Mouse (Mus musculus): ENCODE measurements around the gene Tor3a.

Gene Tor3a

DNA sequence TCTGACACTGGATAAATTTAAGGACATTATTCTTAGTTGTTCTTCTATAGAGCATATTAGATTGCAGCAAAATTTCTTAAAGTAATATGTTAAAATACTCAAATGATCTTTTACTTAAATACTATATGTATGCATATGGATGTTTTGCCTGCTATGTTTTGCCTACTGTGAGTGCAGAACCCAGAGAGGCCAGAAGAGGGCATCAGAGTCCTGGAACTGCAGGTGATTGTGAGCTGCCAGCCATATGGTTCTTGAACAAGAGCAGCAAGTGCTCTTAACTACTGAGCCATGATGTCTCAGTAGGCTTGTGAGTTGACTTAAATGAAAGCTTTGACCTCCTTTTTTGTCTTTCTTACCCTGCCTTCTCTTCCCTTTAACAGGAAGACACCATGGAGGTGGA, 43.2 kb downstream of the Tor3a start:
- DNase-seq = no peak

DNA sequence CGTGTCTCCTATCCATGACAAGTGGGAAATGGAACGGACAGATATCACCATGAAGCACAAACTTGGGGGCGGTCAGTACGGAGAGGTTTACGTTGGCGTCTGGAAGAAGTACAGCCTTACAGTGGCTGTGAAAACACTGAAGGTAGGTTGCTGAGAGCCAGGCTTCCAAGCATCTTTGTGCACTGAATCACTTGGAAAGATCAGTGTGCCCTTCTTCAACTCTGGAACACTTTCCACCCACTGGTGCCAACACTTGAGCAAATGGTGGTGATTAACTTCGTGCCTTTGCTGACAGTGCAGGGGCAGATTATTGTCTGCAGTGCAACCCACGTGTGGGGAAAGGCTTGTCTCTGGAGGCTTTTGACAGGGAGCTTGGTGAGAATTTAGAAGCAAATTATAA, 44.2 kb downstream of the Tor3a start:
- DNase-seq = no peak

DNA sequence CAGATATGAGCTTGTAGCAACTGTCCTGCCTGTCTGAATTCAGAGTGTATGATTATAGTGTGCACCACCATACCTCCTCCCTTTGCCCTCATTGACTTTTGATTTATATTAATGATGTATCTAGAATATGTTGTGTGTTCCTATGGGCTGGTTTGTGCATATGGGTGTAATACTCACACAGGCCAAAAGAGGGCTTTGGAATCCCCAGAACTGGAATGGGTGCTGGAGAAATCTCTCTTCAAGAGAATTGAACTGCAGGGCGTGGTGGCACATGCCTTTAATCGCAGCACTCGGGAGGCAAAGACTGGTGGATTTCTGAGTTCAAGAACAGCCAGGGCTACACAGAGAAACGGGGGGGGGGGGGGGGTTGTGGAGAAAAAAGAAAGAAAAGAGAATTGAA, 47.4 kb downstream of the Tor3a start:
- no peak for DNase-seq

DNA sequence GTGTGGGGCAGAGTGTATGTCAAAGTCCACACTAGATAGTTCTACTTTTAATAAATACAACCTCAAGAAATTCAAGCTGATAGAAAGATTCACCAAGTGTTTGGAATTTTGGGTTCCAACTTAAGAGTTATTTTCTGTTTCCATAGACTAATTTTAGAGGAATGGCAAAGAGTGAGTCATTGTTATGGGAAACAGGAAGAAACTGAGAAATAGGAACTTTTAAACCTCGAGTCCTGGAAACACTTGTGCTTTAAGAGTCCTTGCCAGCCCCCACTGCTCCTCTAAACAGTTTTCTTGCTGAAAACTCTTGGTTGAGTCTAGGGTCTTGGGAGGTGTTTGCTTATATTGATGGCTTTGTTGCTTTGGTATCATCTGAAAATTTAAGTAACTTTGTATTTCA, 49.9 kb downstream of the Tor3a start:
- DNase-seq = no peak

DNA sequence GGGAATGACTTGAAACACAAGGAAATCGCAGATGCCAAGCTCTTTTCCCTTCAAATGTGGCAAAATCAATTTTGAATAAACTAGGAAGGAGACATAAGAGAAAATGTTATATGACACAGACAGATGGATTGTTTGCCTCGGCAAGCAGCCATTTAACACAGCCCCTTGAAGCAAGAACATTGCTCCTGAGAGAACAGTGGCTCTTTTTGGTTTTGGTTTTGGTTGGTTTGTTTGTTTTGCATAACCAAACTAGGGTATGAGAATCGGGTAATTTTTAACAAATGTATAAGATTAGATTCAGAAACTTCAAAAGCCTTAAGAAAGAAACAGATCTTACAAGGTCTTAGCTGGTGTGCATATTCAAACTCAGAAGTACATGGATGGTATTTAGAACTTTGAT, 53.2 kb downstream of the Tor3a start:
- no peak for DNase-seq

DNA sequence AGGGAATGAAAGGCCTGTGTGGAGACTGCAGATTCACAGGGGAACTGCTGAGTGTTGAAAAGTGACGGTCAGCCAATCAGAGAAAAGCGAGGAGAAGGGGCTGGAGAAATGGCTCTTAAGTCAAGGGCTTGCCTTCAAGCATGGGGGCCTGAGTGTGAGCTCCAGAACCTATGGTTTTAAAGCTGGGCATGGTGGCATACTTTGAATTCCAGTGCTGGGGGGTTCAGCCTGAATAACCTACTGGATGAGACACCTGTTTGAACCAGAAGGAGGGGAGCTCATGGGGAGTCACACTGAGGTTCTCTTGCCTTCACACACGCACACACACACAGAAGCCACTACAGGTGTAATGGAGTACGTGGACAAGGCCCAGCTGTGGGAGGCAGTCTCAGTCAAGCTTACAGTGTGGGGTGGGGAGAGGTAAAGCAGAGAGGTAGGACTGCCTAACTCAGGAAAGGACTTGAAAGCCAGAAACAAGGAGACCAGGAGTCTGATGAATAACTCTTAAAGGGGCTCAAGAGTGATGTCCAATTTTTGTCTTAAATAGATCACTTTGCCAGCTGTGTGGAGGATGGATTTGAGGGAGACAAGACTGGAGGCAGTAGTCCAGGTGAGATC, 53.8 kb downstream of the Tor3a start:
- no peak for DNase-seq

DNA sequence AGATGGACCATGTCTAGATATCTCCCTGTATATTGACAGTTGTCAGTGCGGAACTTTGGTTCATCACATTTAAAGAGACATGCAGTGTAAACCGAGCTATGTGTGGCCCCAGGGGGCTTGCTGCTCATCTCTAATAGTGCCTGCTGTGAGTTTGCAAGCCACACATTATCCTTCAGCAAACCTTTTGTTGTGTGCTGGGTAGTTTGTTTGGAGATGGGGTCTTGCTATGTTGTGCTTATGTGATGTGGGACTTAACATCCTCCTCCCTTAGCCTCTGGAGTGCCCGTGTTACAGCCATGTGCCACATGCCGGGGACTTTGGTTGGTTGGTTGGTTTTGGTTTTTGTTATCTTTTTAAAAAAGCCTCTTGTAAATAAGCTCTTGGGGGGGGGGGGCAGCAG, 56.3 kb downstream of the Tor3a start:
- no peak for DNase-seq

DNA sequence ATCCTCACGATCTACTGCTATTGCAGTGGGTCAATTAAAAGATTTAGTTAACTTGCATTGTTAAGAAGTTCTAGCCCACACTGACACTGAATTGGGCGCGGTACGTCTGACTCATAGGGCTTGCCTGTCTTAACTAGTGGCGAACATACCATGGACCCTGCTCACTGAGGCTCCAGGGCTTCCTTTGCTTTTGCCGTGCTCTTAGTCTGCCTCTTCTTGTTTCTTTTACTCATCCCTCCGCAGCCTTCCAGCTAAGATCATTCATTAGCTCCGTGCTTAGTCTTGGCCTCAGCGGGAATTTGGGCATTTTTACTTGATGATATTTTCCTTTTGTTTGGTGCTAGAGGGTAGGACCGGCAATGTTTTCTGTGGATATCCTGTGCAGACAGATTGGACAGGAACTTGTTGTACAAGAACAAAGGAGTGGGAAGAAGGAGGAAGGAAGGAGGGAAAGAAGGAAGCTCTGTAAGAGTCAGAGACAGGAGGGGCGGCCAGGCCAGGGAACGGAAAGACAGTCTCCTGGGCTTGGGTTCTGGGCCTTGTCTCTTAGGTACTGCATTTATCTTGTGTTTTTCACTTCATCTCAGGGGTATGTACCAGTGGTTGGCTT, 57.1 kb downstream of the Tor3a start:
- DNase-seq = no peak

DNA sequence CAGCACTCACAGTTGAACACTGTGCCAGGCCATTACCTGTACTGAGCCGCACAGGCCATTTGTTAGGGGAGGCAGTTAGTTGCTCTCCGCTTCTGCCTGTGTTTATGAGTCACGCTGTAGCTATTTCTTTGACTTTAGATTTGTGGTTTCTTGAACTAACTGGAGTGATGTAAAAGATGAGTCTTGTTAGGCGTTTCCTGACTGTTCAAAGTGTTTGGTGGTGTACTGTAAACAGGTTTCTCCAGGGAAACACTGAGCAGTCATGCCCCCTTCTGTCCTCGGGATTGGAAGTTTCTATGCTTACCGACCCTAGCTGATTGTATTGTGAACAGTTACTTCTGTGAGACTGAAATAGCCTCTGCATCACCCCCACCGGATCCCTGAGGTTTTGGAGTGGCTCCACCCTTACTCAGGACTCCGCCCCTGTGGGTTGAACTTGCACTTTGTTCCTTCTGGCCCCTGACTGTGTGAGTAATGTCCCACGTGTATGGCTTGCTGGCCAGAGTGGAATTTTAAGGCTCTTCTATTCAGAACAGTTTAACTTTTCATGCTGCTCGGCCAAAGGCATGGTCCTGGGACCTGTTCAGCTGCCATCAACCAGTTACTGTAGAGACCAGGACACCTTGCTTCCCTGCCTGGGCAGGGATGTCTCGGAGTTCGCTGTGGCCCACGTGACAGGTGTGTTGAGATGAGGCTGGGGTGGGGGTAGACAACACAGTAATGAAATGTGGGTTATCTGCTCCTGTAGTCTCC, 58.6 kb downstream of the Tor3a start:
- peak in 1 of 2 experiments; percentile 20 for DNase-seq

DNA sequence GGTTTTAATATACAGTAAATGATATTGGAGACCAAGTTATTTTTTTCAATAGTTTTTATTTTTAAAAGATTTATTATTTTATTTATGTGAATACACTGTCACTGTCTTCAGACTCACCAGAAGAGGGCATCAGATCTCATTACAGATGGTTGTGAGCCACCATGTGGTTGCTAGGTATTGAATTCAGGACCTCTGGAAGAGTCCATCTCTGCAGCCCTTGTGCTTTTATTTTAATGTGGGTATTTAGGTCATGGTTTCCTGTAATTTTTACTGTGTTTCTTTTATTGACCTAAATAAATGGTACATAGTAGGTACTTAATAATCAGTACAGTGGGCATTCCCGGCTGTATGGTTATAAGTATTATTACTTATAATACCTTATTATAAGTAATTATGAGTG, 59.4 kb downstream of the Tor3a start:
- no peak for DNase-seq

DNA sequence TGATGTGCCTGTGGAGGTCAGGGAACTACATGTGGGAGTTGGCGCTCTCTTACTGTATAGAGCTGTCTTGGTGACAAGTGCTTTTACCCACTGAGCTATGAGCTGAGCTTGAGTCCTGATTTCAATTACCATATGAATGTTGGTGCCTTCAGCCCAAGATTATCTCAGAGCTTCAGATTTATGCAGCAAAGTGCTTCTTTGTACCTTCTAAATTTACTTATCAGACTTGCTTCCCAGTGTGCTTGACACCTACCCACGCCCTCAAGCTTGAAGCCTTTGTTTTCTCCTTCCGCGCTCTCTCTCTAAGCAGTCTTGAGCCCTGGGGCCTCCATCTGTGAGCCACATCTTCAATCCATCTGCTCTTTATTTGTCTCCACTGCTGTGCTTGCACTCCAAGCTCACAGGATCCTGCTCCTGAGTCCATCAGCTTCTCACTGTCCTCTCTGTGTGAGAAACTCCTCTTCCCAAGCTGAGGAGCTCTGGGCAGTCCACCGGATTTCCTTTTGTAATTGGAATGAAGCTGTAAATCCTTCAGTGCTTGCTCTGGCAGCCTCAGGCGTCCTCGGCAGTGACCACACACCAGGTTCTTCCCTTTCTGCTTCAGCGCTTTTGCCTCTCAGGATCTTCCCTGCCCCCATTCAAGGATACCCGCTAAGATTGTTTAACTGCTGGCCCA, 60.2 kb downstream of the Tor3a start:
- peak; percentile 44 to 62 for DNase-seq

DNA sequence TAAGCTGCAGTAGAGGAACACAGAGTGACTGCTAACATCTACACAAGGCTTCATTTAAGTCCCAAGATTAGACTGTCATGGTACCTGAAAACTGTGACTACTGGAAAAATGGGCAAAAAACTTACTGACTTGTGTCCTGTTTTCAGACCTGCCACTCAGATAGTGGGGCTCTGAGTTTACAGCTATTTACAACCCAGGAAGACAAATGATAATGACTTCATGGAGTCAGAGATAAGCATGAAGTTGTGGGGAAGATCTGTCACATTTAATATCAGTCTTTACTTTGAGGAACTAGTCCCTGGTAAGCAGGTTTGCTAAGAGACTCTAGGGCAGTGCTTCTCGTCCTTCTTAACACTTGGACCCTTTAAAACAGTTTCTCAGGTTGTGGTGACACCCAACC, 63.9 kb downstream of the Tor3a start:
- DNase-seq = no peak

DNA sequence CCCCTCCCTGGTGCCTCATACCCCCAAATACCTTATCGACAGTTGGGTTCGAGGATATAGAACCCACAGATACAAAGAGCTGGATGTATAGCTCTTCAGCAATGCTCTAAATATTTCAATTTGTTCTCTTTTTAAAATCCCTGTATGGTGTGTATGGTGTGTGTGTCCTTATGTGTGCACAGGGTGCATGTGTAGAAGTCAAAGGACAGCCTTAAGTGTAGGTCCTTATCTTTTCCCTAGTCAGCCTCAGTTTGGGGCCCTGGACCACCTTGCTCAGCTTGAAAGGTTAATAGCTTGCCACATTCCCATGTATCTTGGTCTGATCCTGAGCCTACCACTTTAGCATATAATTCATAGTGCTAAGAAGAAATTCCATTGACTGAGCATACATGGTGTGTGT, 65.7 kb downstream of the Tor3a start:
- DNase-seq = no peak

DNA sequence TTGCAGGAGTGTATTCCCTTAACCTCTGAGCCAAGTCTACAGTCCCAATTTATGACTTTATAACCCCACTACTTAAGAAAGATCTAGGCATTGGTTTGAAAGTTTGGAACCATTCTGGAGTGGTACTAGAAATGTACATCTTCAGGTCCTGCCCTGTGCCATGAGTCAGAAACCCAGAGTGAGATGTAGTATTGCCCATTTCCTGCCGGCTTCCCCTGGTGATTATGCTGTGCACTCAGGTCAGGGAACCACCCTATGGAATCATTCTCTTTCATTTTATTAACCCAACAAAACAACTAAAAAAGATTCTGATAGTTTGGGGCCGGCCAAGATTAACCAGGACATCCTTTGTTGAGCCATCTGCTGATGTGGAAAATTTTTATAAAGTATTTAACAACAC, 68.2 kb downstream of the Tor3a start:
- no peak for DNase-seq

DNA sequence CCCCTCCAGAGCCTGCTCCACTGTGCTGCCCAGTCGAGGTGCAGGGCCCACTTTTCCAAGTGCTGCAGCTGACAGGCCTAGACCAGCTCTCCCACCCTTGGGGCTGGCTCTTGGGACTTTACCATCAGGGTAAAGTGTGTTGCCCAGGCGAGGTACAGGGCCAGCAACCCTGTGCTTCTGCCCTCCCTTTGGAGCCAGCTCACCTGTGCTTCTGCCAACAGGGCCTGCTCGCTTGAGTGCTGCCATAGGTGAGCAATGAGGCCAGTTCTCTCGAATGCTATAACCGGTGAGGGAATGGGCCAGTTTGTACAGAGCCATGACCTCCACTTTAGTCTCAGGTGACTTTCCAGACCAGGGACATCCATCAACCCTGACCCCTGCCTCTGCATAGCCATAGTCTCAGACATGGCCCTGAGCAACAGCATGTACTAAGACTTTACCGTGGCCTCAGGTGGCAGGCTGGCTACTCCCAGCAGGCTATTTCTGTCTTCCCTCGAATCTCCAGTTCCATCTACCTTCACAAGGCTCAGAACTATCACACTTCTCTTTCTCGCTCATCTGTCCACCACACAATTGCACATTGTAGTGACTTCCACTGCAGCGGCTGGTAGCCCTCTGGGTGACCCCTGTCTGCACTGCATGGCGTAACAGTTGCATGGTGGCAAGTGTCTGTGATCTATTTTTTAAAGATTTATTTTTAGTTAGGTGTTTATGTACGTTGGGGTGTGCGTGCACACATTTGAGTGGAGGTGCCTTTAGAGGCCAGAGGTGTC, 68.9 kb downstream of the Tor3a start:
- peak; percentile 47 to 48 for DNase-seq

Data from cerebellum, postnatal 36 days (tissue).